Mouse (Mus musculus) urinary bladder, postnatal 4 days (tissue): ENCODE results near the gene Ppm1g.

ENCODE experiments used
- DNase-seq, 2 experiments: peaks; one replicate each; pipeline ENCODE4 v3.0.0; 2021 to 2022; ENCODE audit warnings: low spot score in 2 of 2

The Ppm1g gene

GRCm38 (mm10) chr5:31192045-31192938 is 28.2 kb downstream of the Ppm1g start:
- DNase-seq: no peak

GRCm38 (mm10) chr5:31190201-31190600 is 30.3 kb downstream of the Ppm1g start:
- DNase-seq: no peak

GRCm38 (mm10) chr5:31188223-31188840 is 32.2 kb downstream of the Ppm1g start:
- no peak for DNase-seq

- DNase-seq: no peak
Observed at GRCm38 (mm10) chr5:31183678-31184077, 36.8 kb downstream of the Ppm1g start.

GRCm38 (mm10) chr5:31181183-31181770 is 39.2 kb downstream of the Ppm1g start:
- DNase-seq: no peak

GRCm38 (mm10) chr5:31179766-31180630 is 40.5 kb downstream of the Ppm1g start, which contains the start of the genes Gm29609 and Gtf3c2:
Gm29609 (minus strand) TSS chr5:31179911.
Gtf3c2 (minus strand) TSS chr5:31180144.
- DNase-seq: peak; percentile 93 to 94

GRCm38 (mm10) chr5:31179301-31179765 is 41.2 kb downstream of the Ppm1g start:
- DNase-seq: no peak

- no peak for DNase-seq
Observed at GRCm38 (mm10) chr5:31168630-31169029, 51.9 kb downstream of the Ppm1g start.

- DNase-seq: no peak
Observed at GRCm38 (mm10) chr5:31164878-31165277, 55.6 kb downstream of the Ppm1g start.

- no peak for DNase-seq
Observed at GRCm38 (mm10) chr5:31162462-31162861, 58.0 kb downstream of the Ppm1g start.

GRCm38 (mm10) chr5:31154152-31154553 is 66.3 kb downstream of the Ppm1g start, which contains the start of gene Mpv17:
Mpv17 (minus strand) TSS chr5:31154251.
- peak; percentile 73 to 79 for DNase-seq

GRCm38 (mm10) chr5:31153516-31154151 is 66.9 kb downstream of the Ppm1g start:
- no peak for DNase-seq
